Mouse (Mus musculus) midbrain, embryonic 15.5 days (tissue): Measurements from ENCODE around the gene P4ha1. TPM values are rescaled to one million over a fixed set of nuclear protein-coding genes. Genes with fewer than 3 reads are reported as not detected.
A peak's percentile ranks its signal among the peaks of the same experiment; 100 is the strongest.

Experiments used
- ATAC-seq: fragments of 200-750 bp; cut with Nextera tagmentation; replicated peaks from 2 replicates; pipeline ENCODE4 v1.8.0; 2017; ENCODE audit warnings: moderate TSS enrichment
- H3K27ac ChIP-seq: fragments of 300-500 bp; sonication (generic); 2 replicates; pipeline ENCODE4 v1.5.1; 2015; ENCODE audit warnings: mild to moderate bottlenecking, inconsistent platforms
- H3K27me3 ChIP-seq: fragments of 300-500 bp; sonication (generic); replicated peaks from 2 replicates; pipeline ENCODE4 v1.6.1; 2015; ENCODE audit warnings: inconsistent platforms
- H3K36me3 ChIP-seq: fragments of 300-500 bp; sonication (generic); replicated peaks from 2 replicates; pipeline ENCODE4 v1.6.1; 2015; ENCODE audit warnings: inconsistent platforms
- H3K4me1 ChIP-seq: fragments of 300-500 bp; sonication (generic); 2 replicates; pipeline ENCODE4 v1.6.1; 2015; ENCODE audit warnings: inconsistent platforms
- H3K4me2 ChIP-seq: fragments of 300-500 bp; sonication (generic); 2 replicates; pipeline ENCODE4 v1.6.1; 2015; ENCODE audit warnings: inconsistent platforms, mild to moderate bottlenecking, moderate library complexity
- H3K4me3 ChIP-seq: fragments of 300-500 bp; sonication (generic); 2 replicates; pipeline ENCODE4 v1.5.1; 2015; ENCODE audit warnings: mild to moderate bottlenecking, inconsistent platforms
- H3K9ac ChIP-seq: fragments of 300-500 bp; sonication (generic); 2 replicates; pipeline ENCODE4 v1.6.1; 2015; ENCODE audit warnings: mild to moderate bottlenecking, inconsistent platforms
- H3K9me3 ChIP-seq: fragments of 300-500 bp; sonication (generic); 2 replicates; pipeline ENCODE4 v1.6.1; 2016; ENCODE audit warnings: inconsistent platforms
- WGBS: fragments of 180-500 bp; shearing (Covaris S2); methylation state at CpG from one replicate; pipeline ENCODE4 v1.1.7; 2015; ENCODE audit warnings: mixed read lengths; 5-methylcytosine and 5-hydroxymethylcytosine counted together
- polyA plus RNA-seq: library from polyadenylated mRNA; unstranded; fragments of >200 nt; fragmentation: Nextera tagmentation; extraction: Ambion mirVana; gene quantifications from 2 replicates; pipeline ENCODE4 v1.2.1, GENCODE M21; 2015

Gene P4ha1
- polyA plus RNA-seq = 26.0 and 29.1 TPM in 2 replicates

DNA sequence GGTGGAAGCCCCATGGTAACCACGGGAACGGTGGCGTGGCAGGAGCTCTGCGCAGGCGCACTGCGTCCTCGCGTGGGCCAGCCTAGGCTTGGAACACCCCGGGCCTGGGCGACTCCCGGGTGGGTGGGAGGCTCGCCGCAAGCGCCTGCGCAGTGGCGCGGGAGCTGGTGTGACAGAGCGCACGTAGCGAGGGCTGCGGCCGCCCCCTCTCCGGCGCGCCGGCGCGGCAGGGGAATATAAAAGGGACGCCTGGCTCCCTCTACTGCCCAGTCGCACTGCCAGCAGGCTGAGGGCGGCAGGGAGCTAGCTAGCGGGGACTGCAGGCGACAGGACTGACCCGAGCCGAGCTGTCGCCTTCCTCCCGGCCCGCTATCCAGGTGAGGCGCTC lies at the start of gene P4ha1:
Gene P4ha1 (plus strand): TSS at position 197 of the 388 bp plus-strand sequence.
- no peaks in the 10 kb centered on the region for H3K36me3 ChIP-seq
- under 1% methylated on average over 36 of the region's 39 CpGs for WGBS
- peaks cover 23% of the 10 kb centered on the region for H3K4me1 ChIP-seq
- peak within 1 kb of the TSS; percentile 74 for H3K4me2 ChIP-seq
- peak within 1 kb of the TSS; percentile 70 for H3K4me3 ChIP-seq
- no peaks in the 10 kb centered on the region for H3K27me3 ChIP-seq
- peak within 1 kb of the TSS; percentile 91 for H3K27ac ChIP-seq
- no peaks in the 10 kb centered on the region for H3K9me3 ChIP-seq
- H3K9ac ChIP-seq = peak within 1 kb of the TSS; percentile 82
- peak; percentile 99 for ATAC-seq

DNA sequence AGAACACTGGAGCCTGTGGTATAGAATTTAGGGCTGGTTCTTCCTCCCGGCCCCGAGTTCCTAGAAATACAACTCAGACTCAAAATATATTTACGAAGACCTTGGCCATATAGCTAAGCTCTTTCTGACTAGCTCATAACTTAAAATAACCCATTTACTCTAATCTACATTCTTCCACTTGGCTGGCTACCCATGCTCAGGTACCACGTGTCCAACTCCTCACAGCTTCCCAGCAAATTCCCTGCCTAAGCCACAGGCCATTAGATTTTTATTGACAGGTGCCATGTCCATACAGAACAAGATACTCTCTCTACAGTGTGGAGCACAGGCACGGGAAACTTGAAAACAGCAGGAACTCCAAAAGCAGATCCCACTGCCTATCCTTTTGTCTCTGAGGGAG lies 47.4 kb upstream of the P4ha1 start:
- H3K4me1 ChIP-seq = no peaks in the 10 kb centered on the region
- H3K27ac ChIP-seq = no peak overlapping the region
- ATAC-seq = no peak
- no peaks in the 10 kb centered on the region for H3K36me3 ChIP-seq
- H3K4me2 ChIP-seq = no peak overlapping the region
- H3K9ac ChIP-seq = no peak overlapping the region
- no peak overlapping the region for H3K4me3 ChIP-seq
- no peaks in the 10 kb centered on the region for H3K27me3 ChIP-seq
- H3K9me3 ChIP-seq = no peaks in the 10 kb centered on the region
- WGBS = 84% methylated on average over 5 of the region's 5 CpGs

DNA sequence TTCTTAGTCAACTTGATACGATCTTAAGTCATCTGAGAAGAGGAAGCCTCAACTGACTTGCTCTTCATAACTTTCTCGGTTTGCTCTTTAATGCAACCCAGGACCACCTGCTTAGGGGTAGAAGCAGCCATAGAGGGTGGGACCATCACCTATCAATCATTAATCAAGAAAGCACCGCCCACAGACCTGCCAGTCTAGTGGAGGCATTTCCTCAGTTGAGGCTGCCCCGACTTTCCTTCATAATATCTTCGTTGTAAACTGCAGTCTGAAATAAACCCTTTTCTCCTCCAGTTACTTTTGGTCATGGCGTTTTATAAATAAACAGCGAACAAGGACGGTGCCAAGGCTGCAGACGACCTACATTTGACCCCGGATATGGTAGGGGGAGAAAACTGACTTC lies 46.0 kb upstream of the P4ha1 start:
- Histone ChIP-seq H3K9ac (no peak overlapping the region), H3K4me3 (no peak overlapping the region), H3K4me2 (no peak overlapping the region), H3K27me3 (no peaks in the 10 kb centered on the region), H3K4me1 (no peaks in the 10 kb centered on the region), H3K9me3 (no peaks in the 10 kb centered on the region), H3K27ac (no peak overlapping the region), H3K36me3 (no peaks in the 10 kb centered on the region)
- WGBS = 80% methylated on average over 10 of the region's 10 CpGs
- ATAC-seq = no peak

DNA sequence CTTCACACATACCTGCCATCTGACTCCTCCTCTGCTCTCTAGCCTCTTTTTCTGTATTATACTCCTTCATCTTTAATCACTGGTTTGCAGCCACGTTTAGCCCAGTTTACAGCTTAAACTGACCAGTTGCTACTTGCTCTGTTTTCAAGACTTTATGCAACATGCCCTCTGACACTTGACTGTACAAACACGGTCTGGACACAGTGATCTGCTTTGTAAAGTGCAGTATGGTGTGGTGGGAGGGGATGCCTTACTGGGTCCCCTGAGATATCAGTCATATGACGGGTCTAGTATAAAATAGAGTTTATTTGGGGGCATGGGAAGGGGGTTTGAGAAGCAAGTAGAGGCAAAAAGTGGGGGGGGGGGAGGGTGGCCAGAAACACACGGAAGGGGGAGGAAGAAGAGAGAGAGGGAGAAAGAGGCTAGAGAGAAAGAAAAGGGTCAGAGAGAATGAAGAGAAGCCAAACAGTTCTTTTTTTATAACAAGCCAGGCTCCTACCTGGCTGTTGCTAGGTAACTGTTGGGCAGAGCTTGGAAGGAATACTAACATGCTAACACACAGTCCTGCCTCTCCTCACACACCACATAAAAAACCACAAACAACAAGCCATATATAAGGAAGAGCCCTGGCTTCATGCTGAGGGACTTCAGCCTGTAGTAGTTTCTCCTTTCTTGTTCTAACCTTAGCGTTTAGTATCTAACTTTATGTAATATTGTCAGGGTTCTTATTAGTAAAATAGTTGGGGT lies 45.2 kb upstream of the P4ha1 start:
- Histone ChIP-seq H3K27me3 (no peaks in the 10 kb centered on the region), H3K4me1 (no peaks in the 10 kb centered on the region), H3K4me3 (no peak overlapping the region), H3K9ac (no peak overlapping the region), H3K36me3 (no peaks in the 10 kb centered on the region), H3K4me2 (no peak overlapping the region), H3K27ac (0 out of 2 replicates have a peak overlapping the region, but pooled peaks have one; percentile 13), H3K9me3 (no peaks in the 10 kb centered on the region)
- peak; percentile 85 for ATAC-seq
- WGBS = 62% methylated on average over 5 of the region's 5 CpGs

DNA sequence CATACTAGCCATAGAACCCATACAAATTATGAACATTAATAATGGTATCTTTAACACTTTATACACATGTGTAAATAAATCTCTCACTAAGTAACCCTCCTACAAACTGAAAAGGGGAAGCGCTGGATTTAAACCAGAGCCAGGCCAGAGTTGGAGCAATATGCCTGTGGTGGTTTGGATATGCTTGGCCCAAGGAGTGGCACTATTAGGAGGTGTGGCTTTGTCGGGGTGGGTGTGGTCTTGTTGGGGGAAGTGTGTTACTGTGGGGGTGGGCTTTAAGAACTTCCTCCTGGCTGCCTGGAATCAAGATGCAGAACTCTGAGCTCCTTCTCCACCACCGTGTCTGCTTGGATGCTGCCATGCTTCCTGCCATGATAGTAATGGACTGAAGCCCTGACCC lies 39.9 kb upstream of the P4ha1 start:
- H3K9me3 ChIP-seq = no peaks in the 10 kb centered on the region
- H3K27ac ChIP-seq = no peak overlapping the region
- H3K4me3 ChIP-seq = no peak overlapping the region
- no peaks in the 10 kb centered on the region for H3K27me3 ChIP-seq
- no peak for ATAC-seq
- H3K36me3 ChIP-seq = no peaks in the 10 kb centered on the region
- H3K9ac ChIP-seq = no peak overlapping the region
- 82% methylated on average over 3 of the region's 3 CpGs for WGBS
- H3K4me2 ChIP-seq = no peak overlapping the region
- H3K4me1 ChIP-seq = no peaks in the 10 kb centered on the region

DNA sequence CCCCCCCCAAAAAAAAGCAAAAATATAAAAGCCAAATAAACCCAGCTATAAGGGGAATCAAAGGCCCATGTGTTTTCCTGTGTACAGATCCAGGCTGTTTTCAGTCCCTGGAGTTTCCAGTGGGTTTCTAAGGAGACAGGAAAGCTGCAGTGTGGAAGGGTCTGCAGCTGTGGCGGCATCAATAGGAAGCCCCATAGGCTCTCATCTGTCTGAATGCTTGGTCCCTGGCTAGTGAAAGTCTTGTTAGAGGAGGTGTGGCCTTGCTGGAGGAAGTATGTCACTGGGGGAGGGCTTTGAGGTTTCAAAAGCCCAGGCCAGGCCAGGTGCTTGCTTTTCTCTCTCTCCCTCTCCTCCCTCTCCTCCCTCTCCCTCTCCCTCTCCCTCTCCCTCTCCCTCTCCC lies 39.3 kb upstream of the P4ha1 start:
- ATAC-seq = no peak
- no peaks in the 10 kb centered on the region for H3K36me3 ChIP-seq
- no peak overlapping the region for H3K4me3 ChIP-seq
- no peaks in the 10 kb centered on the region for H3K9me3 ChIP-seq
- 42% methylated on average over 1 of the region's 1 CpGs for WGBS
- no peaks in the 10 kb centered on the region for H3K4me1 ChIP-seq
- H3K4me2 ChIP-seq = no peak overlapping the region
- H3K27me3 ChIP-seq = no peaks in the 10 kb centered on the region
- H3K9ac ChIP-seq = no peak overlapping the region
- no peak overlapping the region for H3K27ac ChIP-seq

DNA sequence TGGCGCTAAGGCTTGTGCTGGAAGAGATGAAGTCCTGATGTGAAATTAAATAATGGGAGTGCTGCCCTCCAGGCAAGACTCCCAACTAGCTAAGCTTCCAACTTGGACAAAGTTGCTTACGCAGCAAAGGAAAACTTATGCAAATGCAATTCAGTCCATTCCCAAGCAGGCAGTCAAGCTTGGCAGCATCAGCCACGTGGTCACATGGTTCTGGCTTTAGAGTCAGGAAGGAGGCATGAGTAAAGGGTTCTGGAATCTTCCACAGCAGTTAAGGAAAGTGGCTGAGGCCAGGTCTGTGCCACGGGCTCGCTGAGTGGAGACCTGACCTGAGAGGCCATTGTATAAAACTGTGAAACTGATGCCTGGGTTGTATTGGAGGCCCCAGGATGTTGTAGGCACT lies 37.6 kb upstream of the P4ha1 start:
- no peak overlapping the region for H3K27ac ChIP-seq
- H3K9me3 ChIP-seq = no peaks in the 10 kb centered on the region
- no peak overlapping the region for H3K4me2 ChIP-seq
- H3K36me3 ChIP-seq = no peaks in the 10 kb centered on the region
- no peak overlapping the region for H3K4me3 ChIP-seq
- no peaks in the 10 kb centered on the region for H3K27me3 ChIP-seq
- no peak for ATAC-seq
- 60% methylated on average over 5 of the region's 5 CpGs for WGBS
- H3K4me1 ChIP-seq = no peaks in the 10 kb centered on the region
- H3K9ac ChIP-seq = no peak overlapping the region

DNA sequence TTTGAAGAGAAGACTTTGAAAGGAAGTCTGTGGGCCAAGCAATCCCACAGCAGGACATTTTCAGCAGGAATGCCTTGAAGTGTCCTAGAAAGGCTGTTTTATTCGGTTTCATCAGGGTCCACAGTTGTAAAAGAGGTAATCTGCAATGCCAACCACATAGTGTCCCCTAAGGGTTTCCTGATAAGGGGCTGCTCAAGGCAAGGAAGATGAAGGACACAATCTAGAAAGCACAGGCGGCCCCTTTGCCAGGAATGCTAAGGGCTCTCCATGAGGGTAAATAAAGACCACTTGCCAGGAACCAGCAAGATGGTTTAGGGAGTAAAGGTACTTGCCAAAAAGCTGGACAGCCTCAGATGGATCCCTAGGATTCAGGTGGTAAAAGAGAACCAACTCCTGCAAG lies 35.8 kb upstream of the P4ha1 start:
- WGBS = 69% methylated on average over 2 of the region's 2 CpGs
- Histone ChIP-seq H3K27me3 (no peaks in the 10 kb centered on the region), H3K9me3 (no peaks in the 10 kb centered on the region)

DNA sequence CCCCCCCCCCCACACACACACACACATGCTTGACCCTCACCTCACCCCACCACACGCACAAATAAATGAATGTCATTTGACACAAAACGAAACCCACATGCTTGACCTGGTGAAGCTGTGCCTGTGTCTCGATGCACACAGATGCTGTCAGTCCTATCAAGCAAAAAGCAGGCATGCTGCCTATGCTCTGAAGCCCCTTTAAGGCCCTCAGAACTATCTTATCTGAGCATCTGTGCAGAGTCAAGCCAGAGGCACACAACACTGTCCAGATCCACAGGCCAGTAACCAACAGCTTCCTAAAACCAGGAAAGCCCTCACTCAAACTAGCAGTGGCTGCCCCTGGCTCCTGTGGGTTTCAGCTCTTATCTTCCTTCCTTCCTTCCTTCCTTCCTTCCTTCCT lies 35.4 kb upstream of the P4ha1 start:
- H3K27ac ChIP-seq = no peak overlapping the region
- ATAC-seq = no peak

More for the DNA sequence above, 35.8 kb upstream of the P4ha1 start:
- Histone ChIP-seq H3K4me1 (no peaks in the 10 kb centered on the region), H3K36me3 (no peaks in the 10 kb centered on the region), H3K9ac (no peak overlapping the region), H3K4me2 (no peak overlapping the region), H3K27ac (no peak overlapping the region), H3K4me3 (no peak overlapping the region)
- no peak for ATAC-seq

DNA sequence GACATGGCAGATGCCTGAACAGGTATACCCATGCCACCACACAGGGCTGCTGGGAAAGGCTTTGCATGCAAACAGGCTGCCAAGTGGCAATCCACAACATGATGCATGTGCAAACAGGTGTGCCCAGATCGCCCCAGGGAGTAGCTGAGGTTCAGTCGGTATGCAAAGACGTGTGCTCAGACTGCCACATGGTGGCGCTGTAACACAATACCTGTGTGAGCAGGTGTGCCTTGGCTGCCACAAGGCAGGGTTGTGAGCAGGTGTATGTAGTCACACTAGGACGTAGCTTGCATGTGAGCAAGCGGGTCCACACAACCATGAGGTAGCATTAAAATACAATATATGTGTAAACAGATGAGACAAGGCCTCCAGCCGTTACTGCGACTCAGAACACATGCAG lies 34.0 kb upstream of the P4ha1 start:
- ATAC-seq = no peak
- 64% methylated on average over 8 of the region's 8 CpGs for WGBS
- Histone ChIP-seq H3K4me1 (no peaks in the 10 kb centered on the region), H3K27me3 (no peaks in the 10 kb centered on the region), H3K9ac (no peak overlapping the region), H3K9me3 (no peaks in the 10 kb centered on the region), H3K36me3 (no peaks in the 10 kb centered on the region), H3K4me2 (no peak overlapping the region), H3K27ac (no peak overlapping the region), H3K4me3 (no peak overlapping the region)

More for the DNA sequence above, 35.4 kb upstream of the P4ha1 start:
- Histone ChIP-seq H3K4me2 (no peak overlapping the region), H3K9me3 (no peaks in the 10 kb centered on the region), H3K27me3 (no peaks in the 10 kb centered on the region), H3K4me3 (no peak overlapping the region), H3K4me1 (no peaks in the 10 kb centered on the region), H3K36me3 (no peaks in the 10 kb centered on the region), H3K9ac (no peak overlapping the region)
- WGBS = 84% methylated on average over 3 of the region's 3 CpGs

DNA sequence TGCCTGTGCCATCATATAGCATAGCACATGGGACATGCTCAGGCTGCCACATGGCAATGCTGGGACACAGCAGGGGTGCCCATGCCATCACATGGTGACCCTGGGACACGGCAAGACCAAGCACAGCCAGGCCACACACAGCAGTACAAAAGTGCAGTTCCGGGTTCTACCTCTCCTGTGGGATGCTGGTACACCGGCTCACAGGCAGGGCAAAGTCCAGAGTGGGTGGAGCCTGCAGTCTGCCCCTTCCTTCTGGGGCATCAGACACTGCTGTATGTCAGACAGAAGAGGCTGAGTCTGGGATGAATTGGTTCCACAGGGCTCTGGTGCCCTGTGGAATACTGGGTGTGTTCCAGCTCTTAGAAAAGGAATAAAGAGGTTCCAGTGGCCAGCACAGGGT lies 31.6 kb upstream of the P4ha1 start:
- 46% methylated on average over 3 of the region's 3 CpGs for WGBS
- Histone ChIP-seq H3K9me3 (no peaks in the 10 kb centered on the region), H3K4me3 (no peak overlapping the region), H3K27ac (no peak overlapping the region), H3K4me2 (no peak overlapping the region), H3K9ac (no peak overlapping the region), H3K4me1 (no peaks in the 10 kb centered on the region), H3K36me3 (no peaks in the 10 kb centered on the region), H3K27me3 (no peaks in the 10 kb centered on the region)
- no peak for ATAC-seq

DNA sequence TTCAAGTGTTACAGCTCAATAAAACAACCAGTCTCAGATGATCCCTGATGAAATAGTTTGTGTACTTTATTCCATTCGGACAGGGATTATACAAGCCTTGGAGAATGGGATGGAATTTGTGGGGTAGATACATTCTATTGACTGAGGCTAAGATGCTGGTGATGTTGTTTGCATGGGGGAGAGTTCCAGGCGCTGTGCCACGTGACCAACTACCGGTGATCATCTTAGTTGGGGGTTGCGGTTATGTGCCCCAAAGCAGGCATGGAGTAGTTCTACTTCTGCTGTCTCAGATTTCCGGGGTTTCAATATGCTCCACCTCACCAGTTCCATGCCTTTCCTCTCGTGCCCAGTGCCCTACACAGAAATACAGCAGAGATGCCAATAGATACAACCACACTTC lies 31.0 kb upstream of the P4ha1 start:
- Histone ChIP-seq H3K36me3 (no peaks in the 10 kb centered on the region), H3K9ac (no peak overlapping the region), H3K27ac (no peak overlapping the region), H3K27me3 (no peaks in the 10 kb centered on the region), H3K4me1 (no peaks in the 10 kb centered on the region), H3K4me3 (no peak overlapping the region), H3K4me2 (no peak overlapping the region), H3K9me3 (no peaks in the 10 kb centered on the region)
- 91% methylated on average over 7 of the region's 7 CpGs for WGBS
- no peak for ATAC-seq

DNA sequence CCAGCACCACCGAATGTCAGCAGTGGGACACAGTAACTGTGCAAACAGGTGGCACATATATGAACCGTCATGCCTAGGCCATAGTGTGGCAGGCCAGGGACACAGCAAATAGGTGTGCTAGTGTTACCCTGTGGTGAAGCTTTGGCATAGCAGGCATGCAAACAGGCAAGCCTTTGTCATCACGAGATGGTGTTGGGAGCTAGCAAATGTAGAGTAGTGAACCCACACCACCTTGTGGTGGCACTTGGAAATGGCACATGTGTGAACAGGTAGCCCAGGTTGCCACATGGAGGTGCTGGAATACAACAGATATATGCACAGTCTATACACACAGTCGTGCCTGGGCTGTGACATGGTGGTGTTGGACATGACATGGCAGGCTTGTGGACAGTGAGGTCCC lies 30.5 kb upstream of the P4ha1 start:
- H3K27me3 ChIP-seq = no peaks in the 10 kb centered on the region
- no peak overlapping the region for H3K9ac ChIP-seq
- peak; percentile 59 for ATAC-seq
- H3K36me3 ChIP-seq = no peaks in the 10 kb centered on the region
- no peak overlapping the region for H3K4me2 ChIP-seq
- H3K4me3 ChIP-seq = no peak overlapping the region
- no peaks in the 10 kb centered on the region for H3K9me3 ChIP-seq
- H3K27ac ChIP-seq = no peak overlapping the region
- H3K4me1 ChIP-seq = no peaks in the 10 kb centered on the region
- 29% methylated on average over 4 of the region's 4 CpGs for WGBS
